26 mouse cellular contexts compared by ENCODE assay signal in genomic region chr6:146157099-146157498, GRCm38 (mm10).
DNase-seq lines count a peak whose midpoint lies in the region; ATAC-seq lines count a peak whose summit lies in the region.
"Had no signal": no experiment of that assay in that cellular context is flagged by ENCODE, and none has a peak within 500 bp of the region (broad histone marks: within the 10 kb centered on the region; RNA-seq: fewer than 3 reads in every experiment).

No protein-coding gene starts in this region.

- 0 out of 2 replicates have a peak, but pooled peaks cover 2% of the 10 kb centered on the region for H3K36me3 ChIP-seq in heart, embryonic 10.5 days
- H3K36me3 ChIP-seq in heart, embryonic 11.5 days (ENCODE audit: control insufficient read depth, insufficient read depth, low read length), result no peaks in the 10 kb centered on the region
- H3K36me3 ChIP-seq: embryonic facial prominence, embryonic 10.5 days; embryonic facial prominence, embryonic 13.5 days had no signal

- WGBS in heart, embryonic 10.5 days, result 93% methylated on average over 14 of the region's 14 CpGs
- 94% methylated on average over 14 of the region's 14 CpGs for WGBS in heart, embryonic 11.5 days (ENCODE audit: insufficient replicate concordance)

- H3K9me3 ChIP-seq in heart, embryonic 10.5 days, result no peaks in the 10 kb centered on the region
- H3K9me3 ChIP-seq in heart, embryonic 11.5 days (replicated peaks; ENCODE audit: control insufficient read depth, low read length), result no peaks in the 10 kb centered on the region
- H3K9me3 ChIP-seq: embryonic facial prominence, embryonic 10.5 days; embryonic facial prominence, embryonic 13.5 days; forebrain, embryonic 13.5 days; heart, embryonic 13.5 days had no signal

- H3K4me2 ChIP-seq in heart, embryonic 11.5 days, result no peak overlapping the region
- H3K4me2 ChIP-seq: embryonic facial prominence, embryonic 13.5 days; forebrain, embryonic 13.5 days; heart, embryonic 13.5 days; hindbrain, embryonic 14.5 days had no signal

- H3K27me3 ChIP-seq in heart, embryonic 10.5 days (ENCODE audit: insufficient read depth, poor library complexity, severe bottlenecking), result no peaks in the 10 kb centered on the region
- H3K27me3 ChIP-seq in heart, embryonic 11.5 days (ENCODE audit: control insufficient read depth, insufficient read depth, low read length), result no peaks in the 10 kb centered on the region
- H3K27me3 ChIP-seq: embryonic facial prominence, embryonic 13.5 days; forebrain, embryonic 13.5 days; heart, embryonic 13.5 days had no signal

- no peak overlapping the region for H3K9ac ChIP-seq in heart, embryonic 11.5 days (ENCODE audit: low read depth, low read length)
- H3K9ac ChIP-seq: embryonic facial prominence, embryonic 13.5 days; forebrain, embryonic 13.5 days; forebrain, postnatal 0 days; heart, embryonic 13.5 days; hindbrain, embryonic 14.5 days had no signal

- DNase-seq in frontal cortex, postnatal 25 days (ENCODE audit: low spot score in 2 of 2), result no peak
- DNase-seq in heart, embryonic 10.5 days (ENCODE audit: low spot score), result peak; percentile 42
- DNase-seq in layer of hippocampus, adult 9-11 months, result peak; percentile 64
- no peak for DNase-seq in layer of hippocampus, postnatal 36 days
- DNase-seq in brain, adult 2 months (ENCODE audit: low read depth, low spot score), result peak; percentile 45
- DNase-seq in B cell, adult 2 months, result no peak
- DNase-seq: adrenal gland, adult 8-10 months; adrenal gland, postnatal 25 days; cerebellum, adult 18-20 months; embryo, embryonic 11 days; forebrain, postnatal 0 days; gastrocnemius, postnatal 10 days; heart, postnatal 14 days; heart, postnatal 4 days had no signal

- no peak overlapping the region for H3K27ac ChIP-seq in heart, embryonic 10.5 days
- no peak overlapping the region for H3K27ac ChIP-seq in heart, embryonic 11.5 days (ENCODE audit: low read depth, low read length)
- H3K27ac ChIP-seq: embryonic facial prominence, embryonic 10.5 days; embryonic facial prominence, embryonic 13.5 days; forebrain, embryonic 13.5 days; heart, embryonic 13.5 days; hindbrain, embryonic 14.5 days; hindbrain, postnatal 0 days had no signal

- peaks cover 11% of the 10 kb centered on the region; the same call in 1 of the 2 replicates for H3K4me1 ChIP-seq in heart, embryonic 10.5 days
- H3K4me1 ChIP-seq in heart, embryonic 11.5 days (ENCODE audit: control insufficient read depth, insufficient read depth, low read length), result peaks cover 2% of the 10 kb centered on the region; the same call in 1 of the 2 replicates
- H3K4me1 ChIP-seq: embryonic facial prominence, embryonic 10.5 days; forebrain, embryonic 13.5 days had no signal

- H3K4me3 ChIP-seq in heart, embryonic 10.5 days, result no peak overlapping the region
- no peak overlapping the region for H3K4me3 ChIP-seq in heart, embryonic 11.5 days (ENCODE audit: low read depth, low read length)
- H3K4me3 ChIP-seq: embryonic facial prominence, embryonic 10.5 days; embryonic facial prominence, embryonic 13.5 days; erythroblast, embryonic 14.5 days; forebrain, embryonic 13.5 days; heart, embryonic 13.5 days had no signal

- 0 out of 2 replicates have a peak, but pooled peaks have one; percentile 14 for ATAC-seq in frontal cortex, adult (ENCODE audit: low TSS enrichment)
- no peak for ATAC-seq in heart, embryonic 11.5 days (replicated peaks; ENCODE audit: insufficient number of reproducible peaks, low FRiP score, low TSS enrichment)
- ATAC-seq: activated CD4-positive, CD25-positive, alpha-beta regulatory T cell, adult 4 months; forebrain, embryonic 13.5 days; forebrain, postnatal 0 days; hindbrain, postnatal 0 days; inflammation-experienced regulatory T-cells, adult 6 months; intestine, embryonic 16.5 days had no signal

Comparison
In these comparisons a context has a peak if more than half of its experiments do, and no peak if none do; other contexts are left out.
1. DNase-seq: peak in heart, embryonic 10.5 days (single experiment), layer of hippocampus, adult 9-11 months (single experiment) and brain, adult 2 months (single experiment); none in frontal cortex, postnatal 25 days (0 of 2), layer of hippocampus, postnatal 36 days (0 of 2) and B cell, adult 2 months (0 of 2).